In genomic region chr7:102575998-102576397, GRCm38 (mm10) we compare ENCODE assay signal across 33 mouse cellular contexts. TPM values are rescaled to one million over a fixed set of nuclear protein-coding genes. Genes with fewer than 3 reads are reported as not detected.
DNase-seq lines count a peak whose midpoint lies in the region; ATAC-seq and TF ChIP-seq lines count a peak whose summit lies in the region.
"Had no signal": no experiment of that assay in that cellular context is flagged by ENCODE, and none has a peak within 500 bp of the region (broad histone marks: within the 10 kb centered on the region; RNA-seq: fewer than 3 reads in every experiment).

No protein-coding gene starts in this region.

- H3K27ac ChIP-seq in forebrain, postnatal 0 days (ENCODE audit: low read depth, low read length), result no peak overlapping the region
- H3K27ac ChIP-seq: embryonic facial prominence, embryonic 13.5 days; embryonic facial prominence, embryonic 15.5 days; forebrain, embryonic 10.5 days; forebrain, embryonic 12.5 days had no signal

- peak; percentile 2 for DNase-seq in thymus, postnatal 0 days (ENCODE audit: low spot score)
- DNase-seq in thymus, postnatal 36 days, result no peak
- DNase-seq in induced T-regulatory cell, adult 2 months (ENCODE audit: low read depth), result peak; percentile 10
- no peak for DNase-seq in forebrain, postnatal 0 days
- no peak for DNase-seq in yolk sac, embryonic 10.5 days (ENCODE audit: low spot score)
- no peak for DNase-seq in heart, postnatal 10 days
- DNase-seq: adrenal gland, adult 8-10 months; adrenal gland, postnatal 14 days; B cell, adult 2 months; cerebellum, adult 11 months; cerebellum, adult 18-20 months; cerebellum, adult 8-10 months; cerebellum, adult 9-11 months; cerebellum, postnatal 14 days; embryo, embryonic 11 days had no signal

- no peak overlapping the region for H3K4me3 ChIP-seq in forebrain, postnatal 0 days (ENCODE audit: low read depth, low read length)
- H3K4me3 ChIP-seq: embryonic facial prominence, embryonic 13.5 days; embryonic facial prominence, embryonic 15.5 days; erythroblast, embryonic 14.5 days; forebrain, embryonic 10.5 days; forebrain, embryonic 12.5 days had no signal

- H3K4me2 ChIP-seq in forebrain, postnatal 0 days (ENCODE audit: low read depth), result no peak overlapping the region
- H3K4me2 ChIP-seq: embryonic facial prominence, embryonic 13.5 days; embryonic facial prominence, embryonic 15.5 days; forebrain, embryonic 12.5 days had no signal

- no peak overlapping the region for H3K9ac ChIP-seq in forebrain, postnatal 0 days
- H3K9ac ChIP-seq: embryonic facial prominence, embryonic 13.5 days; embryonic facial prominence, embryonic 15.5 days; forebrain, embryonic 12.5 days had no signal

- TF ChIP-seq CTCF in forebrain, postnatal 0 days (IDR thresholded peaks at IDR 0.05; ENCODE audit: low read depth), result no peak

- intact Hi-C loops in heart, postnatal 10 days (cut with DNase I), result no loop called here

- H3K27me3 ChIP-seq in forebrain, postnatal 0 days (ENCODE audit: insufficient read depth, low read length), result no peaks in the 10 kb centered on the region
- H3K27me3 ChIP-seq: CH12.LX; embryonic facial prominence, embryonic 13.5 days; embryonic facial prominence, embryonic 15.5 days; forebrain, embryonic 12.5 days had no signal

- ATAC-seq in common myeloid progenitor, adult 5-6 weeks (replicated peaks; ENCODE audit: low read depth, poor library complexity, severe bottlenecking), result peak; percentile 64
- ATAC-seq in megakaryocyte-erythroid progenitor cell, adult 5-6 weeks (replicated peaks; ENCODE audit: low FRiP score, low TSS enrichment, poor library complexity, severe bottlenecking), result 0 out of 2 replicates have a peak, but pooled peaks have one; percentile 34
- no peak for ATAC-seq in forebrain, postnatal 0 days
- ATAC-seq: activated CD4-positive, CD25-positive, alpha-beta regulatory T cell, adult 4 months; CD4-positive, CD25-positive, alpha-beta regulatory T cell, adult 4 months; forebrain, embryonic 14.5 days; forebrain, embryonic 16.5 days; Patski had no signal

- no peaks in the 10 kb centered on the region for H3K36me3 ChIP-seq in forebrain, postnatal 0 days (ENCODE audit: insufficient read depth)
- H3K36me3 ChIP-seq: embryonic facial prominence, embryonic 13.5 days; embryonic facial prominence, embryonic 15.5 days; forebrain, embryonic 10.5 days; forebrain, embryonic 12.5 days; G1E had no signal

- H3K9me3 ChIP-seq in forebrain, postnatal 0 days (ENCODE audit: low read length), result no peaks in the 10 kb centered on the region
- H3K9me3 ChIP-seq: embryonic facial prominence, embryonic 13.5 days; embryonic facial prominence, embryonic 15.5 days; forebrain, embryonic 10.5 days; forebrain, embryonic 12.5 days; G1E had no signal

- no peaks in the 10 kb centered on the region for H3K4me1 ChIP-seq in forebrain, postnatal 0 days (ENCODE audit: insufficient read depth)
- H3K4me1 ChIP-seq: embryonic facial prominence, embryonic 13.5 days; embryonic facial prominence, embryonic 15.5 days had no signal

- WGBS in forebrain, postnatal 0 days, result 45% methylated on average over 6 of the region's 6 CpGs

RNA-seq across cellular contexts. Expression of gene Olfr550, which starts 4.8 kb away (rescaled TPM):
- 0.26 TPM in 1 of 2 replicates, not detected in the other for polyA plus RNA-seq in thymus, postnatal 0 days (2015; fragmentation: Nextera tagmentation; extraction: Ambion mirVana)
- total RNA-seq in common myeloid progenitor, adult 5-6 weeks (2017), result 0.23 TPM in 1 of 2 replicates, not detected in the other
- total RNA-seq in megakaryocyte-erythroid progenitor cell, adult 5-6 weeks (2014; fragmentation: Nextera tagmentation), result not detected in 2 replicates
- total RNA-seq in megakaryocyte-erythroid progenitor cell, adult 5-6 weeks (2017), result 0.04 TPM in 1 of 2 replicates, not detected in the other
- total RNA-seq in forebrain, postnatal 0 days (2014; rRNA removed), result not detected in 2 replicates
- not detected in 2 replicates for polyA plus RNA-seq in forebrain, postnatal 0 days (2015; fragmentation: Nextera tagmentation; extraction: Ambion mirVana)
- total RNA-seq in heart, postnatal 10 days (2021), result under 1 TPM in 1 of 2 experiments, not detected in 1; 0.24 TPM
- total RNA-seq: adrenal gland, adult 18-20 months; adrenal gland, postnatal 14 days; adrenal gland, postnatal 4 days; CH12.LX had no signal
- polyA plus RNA-seq: brain, embryonic 14.5 days; CD4-positive, CD25-positive, alpha-beta regulatory T cell, adult 4 months; embryonic facial prominence, embryonic 11.5 days; embryonic facial prominence, embryonic 13.5 days; erythroblast, embryonic 14.5 days; forebrain, embryonic 10.5 days; forebrain, embryonic 12.5 days; forebrain, embryonic 14.5 days; forebrain, embryonic 16.5 days; G1E; Patski had no signal

RNA-seq across cellular contexts. Expression of gene Trim21, which starts 10.7 kb away (rescaled TPM):
- polyA plus RNA-seq in thymus, postnatal 0 days (2015; fragmentation: Nextera tagmentation; extraction: Ambion mirVana), result 3.0 and 3.9 TPM in 2 replicates
- 31.7 and 33.6 TPM in 2 replicates for total RNA-seq in common myeloid progenitor, adult 5-6 weeks (2017)
- 10.2 and 20.0 TPM in 2 replicates for total RNA-seq in megakaryocyte-erythroid progenitor cell, adult 5-6 weeks (2014; fragmentation: Nextera tagmentation)
- total RNA-seq in megakaryocyte-erythroid progenitor cell, adult 5-6 weeks (2017), result 24.0 and 31.5 TPM in 2 replicates
- 1.5 and 3.5 TPM in 2 replicates for total RNA-seq in forebrain, postnatal 0 days (2014; rRNA removed)
- 0.30 and 0.38 TPM in 2 replicates for polyA plus RNA-seq in forebrain, postnatal 0 days (2015; fragmentation: Nextera tagmentation; extraction: Ambion mirVana)
- total RNA-seq in heart, postnatal 10 days (2021), result 1 to 10 TPM; 5.2 to 5.7 TPM
- polyA plus RNA-seq: forebrain, embryonic 14.5 days; forebrain, embryonic 16.5 days had no signal

RNA-seq across cellular contexts. Expression of gene Olfr551, which starts 15.7 kb away (rescaled TPM):
- not detected in 2 replicates for polyA plus RNA-seq in thymus, postnatal 0 days (2015; fragmentation: Nextera tagmentation; extraction: Ambion mirVana)
- total RNA-seq in common myeloid progenitor, adult 5-6 weeks (2017), result not detected in 2 replicates
- not detected in 2 replicates for total RNA-seq in megakaryocyte-erythroid progenitor cell, adult 5-6 weeks (2014; fragmentation: Nextera tagmentation)
- not detected in 2 replicates for total RNA-seq in megakaryocyte-erythroid progenitor cell, adult 5-6 weeks (2017)
- total RNA-seq in forebrain, postnatal 0 days (2014; rRNA removed), result not detected in 2 replicates
- not detected in 2 replicates for polyA plus RNA-seq in forebrain, postnatal 0 days (2015; fragmentation: Nextera tagmentation; extraction: Ambion mirVana)
- total RNA-seq in heart, postnatal 10 days (2021), result not detected
- total RNA-seq: adrenal gland, adult 18-20 months; adrenal gland, adult 8-10 months; adrenal gland, postnatal 14 days; adrenal gland, postnatal 4 days; CH12.LX had no signal
- polyA plus RNA-seq: brain, embryonic 14.5 days; CD4-positive, CD25-positive, alpha-beta regulatory T cell, adult 4 months; embryonic facial prominence, embryonic 11.5 days; embryonic facial prominence, embryonic 13.5 days; erythroblast, embryonic 14.5 days; forebrain, embryonic 10.5 days; forebrain, embryonic 12.5 days; forebrain, embryonic 14.5 days; forebrain, embryonic 16.5 days; G1E; Patski had no signal

RNA-seq across cellular contexts. Expression of gene Olfr552, which starts 21.6 kb away (rescaled TPM):
- not detected in 2 replicates for polyA plus RNA-seq in thymus, postnatal 0 days (2015; fragmentation: Nextera tagmentation; extraction: Ambion mirVana)
- total RNA-seq in common myeloid progenitor, adult 5-6 weeks (2017), result not detected in 2 replicates
- 0.20 TPM in 1 of 2 replicates, not detected in the other for total RNA-seq in megakaryocyte-erythroid progenitor cell, adult 5-6 weeks (2014; fragmentation: Nextera tagmentation)
- not detected in 2 replicates for total RNA-seq in megakaryocyte-erythroid progenitor cell, adult 5-6 weeks (2017)
- total RNA-seq in forebrain, postnatal 0 days (2014; rRNA removed), result not detected in 2 replicates
- polyA plus RNA-seq in forebrain, postnatal 0 days (2015; fragmentation: Nextera tagmentation; extraction: Ambion mirVana), result not detected in 2 replicates
- total RNA-seq in heart, postnatal 10 days (2021), result under 1 TPM; 0.12 to 0.24 TPM
- total RNA-seq: CH12.LX had no signal
- polyA plus RNA-seq: activated CD4-positive, CD25-positive, alpha-beta regulatory T cell, adult 4 months; brain, embryonic 14.5 days; embryonic facial prominence, embryonic 11.5 days; embryonic facial prominence, embryonic 13.5 days; erythroblast, embryonic 14.5 days; forebrain, embryonic 10.5 days; forebrain, embryonic 12.5 days; forebrain, embryonic 14.5 days; forebrain, embryonic 16.5 days; G1E; Patski had no signal

RNA-seq across cellular contexts. Expression of gene Olfr549, which starts 26.3 kb away (rescaled TPM):
- polyA plus RNA-seq in thymus, postnatal 0 days (2015; fragmentation: Nextera tagmentation; extraction: Ambion mirVana), result not detected in 2 replicates
- not detected in 2 replicates for total RNA-seq in common myeloid progenitor, adult 5-6 weeks (2017)
- total RNA-seq in megakaryocyte-erythroid progenitor cell, adult 5-6 weeks (2014; fragmentation: Nextera tagmentation), result not detected in 2 replicates
- total RNA-seq in megakaryocyte-erythroid progenitor cell, adult 5-6 weeks (2017), result not detected in 2 replicates
- total RNA-seq in forebrain, postnatal 0 days (2014; rRNA removed), result not detected in 2 replicates
- polyA plus RNA-seq in forebrain, postnatal 0 days (2015; fragmentation: Nextera tagmentation; extraction: Ambion mirVana), result not detected in 2 replicates
- total RNA-seq in heart, postnatal 10 days (2021), result not detected
- total RNA-seq: adrenal gland, adult 18-20 months; adrenal gland, adult 8-10 months; adrenal gland, postnatal 14 days; adrenal gland, postnatal 4 days; CH12.LX had no signal
- polyA plus RNA-seq: activated CD4-positive, CD25-positive, alpha-beta regulatory T cell, adult 4 months; brain, embryonic 14.5 days; CD4-positive, CD25-positive, alpha-beta regulatory T cell, adult 4 months; embryonic facial prominence, embryonic 11.5 days; embryonic facial prominence, embryonic 13.5 days; erythroblast, embryonic 14.5 days; forebrain, embryonic 10.5 days; forebrain, embryonic 12.5 days; forebrain, embryonic 14.5 days; forebrain, embryonic 16.5 days; G1E; Patski had no signal

Comparison
In these comparisons a context has a peak if more than half of its experiments do, and no peak if none do; other contexts are left out.
1. DNase-seq: peak in thymus, postnatal 0 days (single experiment) and induced T-regulatory cell, adult 2 months (single experiment); none in thymus, postnatal 36 days (0 of 2), forebrain, postnatal 0 days (single experiment), yolk sac, embryonic 10.5 days (single experiment) and heart, postnatal 10 days (0 of 2).